8 mouse cellular contexts compared by ENCODE assay signal in genomic region chr1:135686792-135687510, GRCm38 (mm10). TPM values are rescaled to one million over a fixed set of nuclear protein-coding genes. Genes with fewer than 3 reads are reported as not detected.
DNase-seq lines count a peak whose midpoint lies in the region; ATAC-seq and TF ChIP-seq lines count a peak whose summit lies in the region.

No protein-coding gene starts in this region.

- H3K4me3 ChIP-seq in spleen, adult 2 months (ENCODE audit: extremely low read depth, insufficient read depth, insufficient read length) = peak overlapping the region; percentile 40
- H3K4me3 ChIP-seq in embryonic facial prominence, embryonic 14.5 days (ENCODE audit: low read depth, low read length) = peak overlapping the region; percentile 76
- peak overlapping the region; percentile 69 for H3K4me3 ChIP-seq in limb, embryonic 14.5 days (replicated peaks; ENCODE audit: low read length)
- H3K4me3 ChIP-seq in midbrain, embryonic 12.5 days = peak overlapping the region; percentile 69

- no peaks in the 10 kb centered on the region for H3K9me3 ChIP-seq in embryonic facial prominence, embryonic 14.5 days (ENCODE audit: control insufficient read depth, low read length)
- no peaks in the 10 kb centered on the region for H3K9me3 ChIP-seq in limb, embryonic 14.5 days (ENCODE audit: control insufficient read depth, low read length)
- no peaks in the 10 kb centered on the region for H3K9me3 ChIP-seq in midbrain, embryonic 12.5 days

- no peaks in the 10 kb centered on the region for H3K36me3 ChIP-seq in spleen, adult 2 months (ENCODE audit: control insufficient read depth, insufficient read depth, low read length)
- no peaks in the 10 kb centered on the region for H3K36me3 ChIP-seq in embryonic facial prominence, embryonic 14.5 days (ENCODE audit: control insufficient read depth, insufficient read depth, low read length)
- H3K36me3 ChIP-seq in limb, embryonic 14.5 days (ENCODE audit: control insufficient read depth, insufficient read depth, low read length) = no peaks in the 10 kb centered on the region
- H3K36me3 ChIP-seq in midbrain, embryonic 12.5 days = no peaks in the 10 kb centered on the region

- peak overlapping the region; percentile 91 for H3K4me2 ChIP-seq in embryonic facial prominence, embryonic 14.5 days (ENCODE audit: low read depth, low read length)
- H3K4me2 ChIP-seq in limb, embryonic 14.5 days (replicated peaks; ENCODE audit: low read depth, low read length, severe bottlenecking) = peak overlapping the region; percentile 94
- peak overlapping the region; percentile 98 for H3K4me2 ChIP-seq in midbrain, embryonic 12.5 days (replicated peaks)

- H3K27me3 ChIP-seq in spleen, adult 2 months (ENCODE audit: control insufficient read depth, insufficient read depth, low read length) = peaks cover 12% of the 10 kb centered on the region
- H3K27me3 ChIP-seq in embryonic facial prominence, embryonic 14.5 days (replicated peaks; ENCODE audit: control insufficient read depth, insufficient read depth, low read length) = no peaks in the 10 kb centered on the region
- H3K27me3 ChIP-seq in limb, embryonic 14.5 days (ENCODE audit: control insufficient read depth, insufficient read depth, low read length) = no peaks in the 10 kb centered on the region
- peaks cover 63% of the 10 kb centered on the region for H3K27me3 ChIP-seq in midbrain, embryonic 12.5 days

- H3K4me1 ChIP-seq in spleen, adult 2 months (ENCODE audit: control insufficient read depth, insufficient read depth, insufficient read length) = peaks cover 3% of the 10 kb centered on the region; the same call in 1 of the 2 replicates
- peaks cover 17% of the 10 kb centered on the region for H3K4me1 ChIP-seq in embryonic facial prominence, embryonic 14.5 days (ENCODE audit: control insufficient read depth, insufficient read depth, low read length)
- H3K4me1 ChIP-seq in limb, embryonic 14.5 days (ENCODE audit: control insufficient read depth, insufficient read depth, low read length) = peaks cover 19% of the 10 kb centered on the region
- H3K4me1 ChIP-seq in midbrain, embryonic 12.5 days = peaks cover 23% of the 10 kb centered on the region

- no peak for ATAC-seq in embryonic facial prominence, embryonic 14.5 days (ENCODE audit: low read depth)
- peak; percentile 3; the same call in 1 of the 2 replicates for ATAC-seq in limb, embryonic 14.5 days (ENCODE audit: low FRiP score, low read depth)
- ATAC-seq in midbrain, embryonic 12.5 days (ENCODE audit: low FRiP score, low read depth) = peak; percentile 12; the same call in 1 of the 2 replicates

- 3% methylated on average over 19 of the region's 19 CpGs for WGBS in spleen, adult 2 months
- WGBS in embryonic facial prominence, embryonic 14.5 days = 2% methylated on average over 19 of the region's 19 CpGs
- 1% methylated on average over 19 of the region's 19 CpGs for WGBS in limb, embryonic 14.5 days
- under 1% methylated on average over 19 of the region's 19 CpGs for WGBS in midbrain, embryonic 12.5 days

- no peak for TF ChIP-seq CTCF in spleen, adult 2 months (IDR thresholded peaks at IDR 0.05; ENCODE audit: extremely low read depth, insufficient read depth, insufficient read length, insufficient replicate concordance)

- TF ChIP-seq POLR2A in spleen, adult 2 months (IDR thresholded peaks at IDR 0.05; ENCODE audit: low read depth, low read length) = no peak
- no peak for TF ChIP-seq POLR2A in limb, embryonic 14.5 days (IDR thresholded peaks at IDR 0.05; ENCODE audit: borderline replicate concordance, extremely low read depth, insufficient read depth, insufficient read length)

- H3K27ac ChIP-seq in spleen, adult 2 months (ENCODE audit: insufficient read depth, low read length) = no peak overlapping the region
- H3K27ac ChIP-seq in embryonic facial prominence, embryonic 14.5 days (replicated peaks; ENCODE audit: low read depth, low read length) = peak overlapping the region; percentile 82
- H3K27ac ChIP-seq in limb, embryonic 14.5 days (replicated peaks; ENCODE audit: low read depth, low read length) = no peak overlapping the region
- H3K27ac ChIP-seq in midbrain, embryonic 12.5 days (replicated peaks) = 0 out of 2 replicates have a peak overlapping the region, but pooled peaks have one; percentile 73

- peak overlapping the region; percentile 78 for H3K9ac ChIP-seq in embryonic facial prominence, embryonic 14.5 days (ENCODE audit: low read depth, low read length)
- H3K9ac ChIP-seq in limb, embryonic 14.5 days (ENCODE audit: low read depth, low read length, severe bottlenecking) = peak overlapping the region; percentile 80; the same call in 1 of the 2 replicates
- peak overlapping the region; percentile 83 for H3K9ac ChIP-seq in midbrain, embryonic 12.5 days (replicated peaks)

- no peak for DNase-seq in spleen, adult 2 months (ENCODE audit: low read depth in 1 of 2, low spot score in 2 of 2)
- no peak for DNase-seq in spleen, adult 12 weeks (ENCODE audit: low spot score)
- DNase-seq in embryonic facial prominence, embryonic 14.5 days (ENCODE audit: low spot score) = peak; percentile 75
- peak; percentile 61 for DNase-seq in heart, postnatal 4 days
- peak; percentile 49 for DNase-seq in limb, embryonic 14.5 days (ENCODE audit: low spot score)
- no peak for DNase-seq in spleen, postnatal 4 days (ENCODE audit: low spot score in 2 of 2)
- DNase-seq in layer of hippocampus, adult 8-10 months (ENCODE audit: low spot score in 2 of 2) = no peak

RNA-seq across cellular contexts. Expression of gene Csrp1, which starts 32.9 kb away (rescaled TPM):
- polyA plus RNA-seq in spleen, adult 2 months (2012; rRNA removed) = 174 and 192 TPM in 2 replicates
- polyA plus RNA-seq in embryonic facial prominence, embryonic 14.5 days (2014; fragmentation: Nextera tagmentation; extraction: Ambion mirVana) = 112 and 119 TPM in 2 replicates
- total RNA-seq in heart, postnatal 4 days (2021) = 100 to 1,000 TPM; 262 to 267 TPM
- polyA plus RNA-seq in limb, embryonic 14.5 days (2012; rRNA removed) = 120 and 123 TPM in 2 replicates
- 95.6 and 102 TPM in 2 replicates for polyA plus RNA-seq in limb, embryonic 14.5 days (2014; fragmentation: Nextera tagmentation; extraction: Ambion mirVana)
- 35.6 and 41.0 TPM in 2 replicates for polyA plus RNA-seq in midbrain, embryonic 12.5 days (2016; fragmentation: Nextera tagmentation; extraction: Ambion mirVana)
- 100 to 1,000 TPM; 242 to 284 (median 250) TPM for total RNA-seq in layer of hippocampus, adult 8-10 months (2022)

Comparison
In these comparisons a context has a peak if more than half of its experiments do, and no peak if none do; other contexts are left out.
1. DNase-seq: peak in embryonic facial prominence, embryonic 14.5 days (single experiment), heart, postnatal 4 days (single experiment) and limb, embryonic 14.5 days (single experiment); none in spleen, adult 2 months (0 of 2), spleen, adult 12 weeks (single experiment), spleen, postnatal 4 days (0 of 2) and layer of hippocampus, adult 8-10 months (0 of 2).
2. H3K27ac ChIP-seq: peak in embryonic facial prominence, embryonic 14.5 days (single experiment) and midbrain, embryonic 12.5 days (single experiment); none in spleen, adult 2 months (single experiment) and limb, embryonic 14.5 days (single experiment).
3. Peak in every context shown above with its lines, with median percentiles within 50 percentile points of each other: H3K4me3 ChIP-seq, H3K4me2 ChIP-seq and H3K9ac ChIP-seq.